13 mouse cellular contexts compared by ENCODE assay signal in the genomic region with DNA sequence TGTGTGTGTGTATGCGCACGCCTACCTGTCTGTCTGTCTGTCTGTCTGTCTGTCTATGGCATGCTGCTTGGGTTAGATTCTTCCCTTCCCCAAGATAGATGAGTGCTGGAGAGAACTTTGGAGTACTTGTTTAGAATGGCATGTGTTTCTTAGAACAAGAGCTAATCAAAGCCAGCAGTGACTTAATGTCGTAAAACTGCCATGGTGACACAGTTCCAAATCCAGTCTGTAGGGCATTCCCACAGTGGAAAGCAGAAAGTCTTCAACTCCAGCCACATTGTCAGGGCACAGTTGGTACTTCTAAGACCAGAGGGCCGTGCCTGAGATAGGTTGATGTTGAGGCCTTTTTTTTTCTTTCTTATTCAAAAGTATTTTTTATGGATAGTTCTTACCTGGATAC.
DNase-seq lines count a peak whose midpoint lies in the region; ATAC-seq lines count a peak whose summit lies in the region.
"Had no signal": no experiment of that assay in that cellular context is flagged by ENCODE, and none has a peak within 500 bp of the region (broad histone marks: within the 10 kb centered on the region; RNA-seq: fewer than 3 reads in every experiment).

No protein-coding gene starts in this region.

- 75% methylated on average over 4 of the region's 4 CpGs for WGBS in embryonic facial prominence, embryonic 11.5 days
- 66% methylated on average over 4 of the region's 4 CpGs for WGBS in heart, embryonic 13.5 days
- WGBS in limb, embryonic 13.5 days = 51% methylated on average over 4 of the region's 4 CpGs
- WGBS in midbrain, embryonic 14.5 days = 96% methylated on average over 4 of the region's 4 CpGs
- WGBS in forebrain, embryonic 10.5 days = 83% methylated on average over 4 of the region's 4 CpGs

- H3K4me2 ChIP-seq in embryonic facial prominence, embryonic 11.5 days (ENCODE audit: low read depth, low read length) = no peak overlapping the region
- peak overlapping the region; percentile 43 for H3K4me2 ChIP-seq in heart, embryonic 13.5 days
- H3K4me2 ChIP-seq in limb, embryonic 13.5 days (replicated peaks) = no peak overlapping the region
- no peak overlapping the region for H3K4me2 ChIP-seq in midbrain, embryonic 14.5 days (ENCODE audit: low read length)
- H3K4me2 ChIP-seq: hindbrain, embryonic 14.5 days; midbrain, embryonic 11.5 days had no signal

- H3K4me3 ChIP-seq in embryonic facial prominence, embryonic 11.5 days (ENCODE audit: low read depth, low read length) = no peak overlapping the region
- H3K4me3 ChIP-seq in heart, embryonic 13.5 days = no peak overlapping the region
- H3K4me3 ChIP-seq in limb, embryonic 13.5 days = no peak overlapping the region
- no peak overlapping the region for H3K4me3 ChIP-seq in midbrain, embryonic 14.5 days (replicated peaks; ENCODE audit: low read depth, low read length)
- H3K4me3 ChIP-seq in forebrain, embryonic 10.5 days = no peak overlapping the region

- no peaks in the 10 kb centered on the region for H3K36me3 ChIP-seq in embryonic facial prominence, embryonic 11.5 days (replicated peaks; ENCODE audit: control insufficient read depth, insufficient read depth, low read depth, low read length)
- H3K36me3 ChIP-seq in heart, embryonic 13.5 days = no peaks in the 10 kb centered on the region
- H3K36me3 ChIP-seq in limb, embryonic 13.5 days = no peaks in the 10 kb centered on the region
- no peaks in the 10 kb centered on the region for H3K36me3 ChIP-seq in midbrain, embryonic 14.5 days (ENCODE audit: control insufficient read depth, insufficient read depth, low read length)
- no peaks in the 10 kb centered on the region for H3K36me3 ChIP-seq in forebrain, embryonic 10.5 days (replicated peaks)
- H3K36me3 ChIP-seq: G1E had no signal

- no peaks in the 10 kb centered on the region for H3K4me1 ChIP-seq in embryonic facial prominence, embryonic 11.5 days (ENCODE audit: control insufficient read depth, insufficient read depth, low read length)
- H3K4me1 ChIP-seq in heart, embryonic 13.5 days = peaks cover 44% of the 10 kb centered on the region
- H3K4me1 ChIP-seq in limb, embryonic 13.5 days = peaks cover 18% of the 10 kb centered on the region
- H3K4me1 ChIP-seq in midbrain, embryonic 14.5 days (ENCODE audit: control insufficient read depth, insufficient read depth, low read length) = 0 out of 2 replicates have a peak, but pooled peaks cover 8% of the 10 kb centered on the region
- peaks cover 14% of the 10 kb centered on the region for H3K4me1 ChIP-seq in forebrain, embryonic 10.5 days

- no peak overlapping the region for H3K27ac ChIP-seq in embryonic facial prominence, embryonic 11.5 days (replicated peaks; ENCODE audit: low read depth, low read length)
- peak overlapping the region; percentile 69 for H3K27ac ChIP-seq in heart, embryonic 13.5 days (replicated peaks)
- H3K27ac ChIP-seq in limb, embryonic 13.5 days = no peak overlapping the region
- H3K27ac ChIP-seq in midbrain, embryonic 14.5 days (replicated peaks; ENCODE audit: low read depth, low read length) = no peak overlapping the region
- no peak overlapping the region for H3K27ac ChIP-seq in forebrain, embryonic 10.5 days
- H3K27ac ChIP-seq: hindbrain, embryonic 14.5 days had no signal

- no peak for ATAC-seq in embryonic facial prominence, embryonic 11.5 days (replicated peaks; ENCODE audit: insufficient number of reproducible peaks, low FRiP score, low TSS enrichment, low read depth)
- no peak for ATAC-seq in heart, embryonic 13.5 days (ENCODE audit: extremely low read depth, insufficient number of reproducible peaks, low FRiP score, low TSS enrichment)
- ATAC-seq in limb, embryonic 13.5 days (ENCODE audit: low FRiP score, low read depth) = peak; percentile 35; the same call in 1 of the 2 replicates
- no peak for ATAC-seq in midbrain, embryonic 14.5 days (ENCODE audit: low FRiP score, low TSS enrichment)

- H3K9me3 ChIP-seq in embryonic facial prominence, embryonic 11.5 days (replicated peaks; ENCODE audit: control insufficient read depth, low read length) = no peaks in the 10 kb centered on the region
- H3K9me3 ChIP-seq in heart, embryonic 13.5 days = no peaks in the 10 kb centered on the region
- no peaks in the 10 kb centered on the region for H3K9me3 ChIP-seq in limb, embryonic 13.5 days
- no peaks in the 10 kb centered on the region for H3K9me3 ChIP-seq in midbrain, embryonic 14.5 days (ENCODE audit: control insufficient read depth, low read length)
- H3K9me3 ChIP-seq in forebrain, embryonic 10.5 days = no peaks in the 10 kb centered on the region
- H3K9me3 ChIP-seq: G1E had no signal

- H3K9ac ChIP-seq in embryonic facial prominence, embryonic 11.5 days (replicated peaks; ENCODE audit: low read length) = no peak overlapping the region
- peak overlapping the region; percentile 19; the same call in 1 of the 2 replicates for H3K9ac ChIP-seq in heart, embryonic 13.5 days
- H3K9ac ChIP-seq in limb, embryonic 13.5 days = no peak overlapping the region
- no peak overlapping the region for H3K9ac ChIP-seq in midbrain, embryonic 14.5 days (replicated peaks; ENCODE audit: low read length)
- H3K9ac ChIP-seq: hindbrain, embryonic 14.5 days had no signal

- H3K27me3 ChIP-seq in embryonic facial prominence, embryonic 11.5 days (ENCODE audit: control insufficient read depth, insufficient read depth, low read length) = no peaks in the 10 kb centered on the region
- no peaks in the 10 kb centered on the region for H3K27me3 ChIP-seq in heart, embryonic 13.5 days (replicated peaks)
- H3K27me3 ChIP-seq in limb, embryonic 13.5 days = no peaks in the 10 kb centered on the region
- no peaks in the 10 kb centered on the region for H3K27me3 ChIP-seq in midbrain, embryonic 14.5 days (ENCODE audit: control insufficient read depth, insufficient read depth, low read length)
- H3K27me3 ChIP-seq in forebrain, embryonic 10.5 days (ENCODE audit: poor library complexity, severe bottlenecking) = no peaks in the 10 kb centered on the region

- DNase-seq in gastrocnemius, adult 18-20 months (ENCODE audit: low spot score) = peak; percentile 20
- DNase-seq in gastrocnemius, postnatal 25 days = no peak
- peak; percentile 72 for DNase-seq in embryonic facial prominence, embryonic 11.5 days (ENCODE audit: low spot score)
- no peak for DNase-seq in cerebellum, postnatal 4 days (ENCODE audit: low spot score in 2 of 2)
- no peak for DNase-seq in midbrain, embryonic 14.5 days
- DNase-seq in forebrain, embryonic 10.5 days (ENCODE audit: extremely low spot score, low spot score) = no peak
- DNase-seq: cerebellum, postnatal 25 days; kidney, postnatal 10 days had no signal

Comparison
In these comparisons a context has a peak if more than half of its experiments do, and no peak if none do; other contexts are left out.
1. DNase-seq: peak in gastrocnemius, adult 18-20 months (single experiment) and embryonic facial prominence, embryonic 11.5 days (single experiment); none in gastrocnemius, postnatal 25 days (single experiment), cerebellum, postnatal 4 days (0 of 2), midbrain, embryonic 14.5 days (single experiment) and forebrain, embryonic 10.5 days (single experiment).